Mouse (Mus musculus): ENCODE data around the gene Ifi205.
"Not testable (repeated sequence)": the region's sequence is repeated elsewhere in the genome, so short reads cannot be mapped to it uniquely, and the experiment has no call there.

The Ifi205 gene

GRCm38 (mm10) chr1:174031698-174032097 lies at the start of gene Ifi205:
TSS of gene Ifi205 (minus strand) at chr1:174031810.
- POLR2A ChIA-PET: no interaction called here
- CTCF ChIA-PET: no interaction called here

GRCm38 (mm10) chr1:174066305-174066704 lies 34.7 kb upstream of the Ifi205 start, which contains the start of gene Olfr430:
TSS of gene Olfr430 (plus strand) at chr1:174066605.
- ChIA-PET POLR2A (no interaction called here), CTCF (no interaction called here)

- CTCF ChIA-PET: no interaction called here
- POLR2A ChIA-PET: no interaction called here
These were observed 23.6 kb upstream of the Ifi205 start for GRCm38 (mm10) chr1:174055248-174055647.

- POLR2A ChIA-PET: no interaction called here
- CTCF ChIA-PET: no interaction called here
These were observed 21.4 kb upstream of the Ifi205 start for GRCm38 (mm10) chr1:174052981-174053380.

- CTCF ChIA-PET: no interaction called here
- POLR2A ChIA-PET: no interaction called here
These were observed 20.4 kb upstream of the Ifi205 start for GRCm38 (mm10) chr1:174051931-174052536.

GRCm38 (mm10) chr1:174051515-174051914 lies 19.9 kb upstream of the Ifi205 start:
- POLR2A ChIA-PET: no interaction called here
- CTCF ChIA-PET: no interaction called here

- ChIA-PET POLR2A (no interaction called here), CTCF (no interaction called here)
These were observed 18.9 kb upstream of the Ifi205 start for GRCm38 (mm10) chr1:174050532-174050931.

- CTCF ChIA-PET, POLR2A ChIA-PET: not testable (repeated sequence)
These were observed 17.7 kb upstream of the Ifi205 start for GRCm38 (mm10) chr1:174049357-174049756.

- CTCF ChIA-PET: no interaction called here
- POLR2A ChIA-PET: no interaction called here
These were observed 17.3 kb upstream of the Ifi205 start, which contains the start of gene Olfr432 for GRCm38 (mm10) chr1:174048893-174049292. TSS of gene Olfr432 (plus strand) at chr1:174049205.

- CTCF ChIA-PET, POLR2A ChIA-PET: not testable (repeated sequence)
These were observed 16.6 kb upstream of the Ifi205 start for GRCm38 (mm10) chr1:174048227-174048626.

- POLR2A ChIA-PET: no interaction called here
- CTCF ChIA-PET: no interaction called here
These were observed 12.8 kb upstream of the Ifi205 start for GRCm38 (mm10) chr1:174044431-174044830.

- CTCF ChIA-PET, POLR2A ChIA-PET: not testable (repeated sequence)
These were observed 10.7 kb upstream of the Ifi205 start for GRCm38 (mm10) chr1:174042091-174042884.

GRCm38 (mm10) chr1:174040523-174041177 lies 9.0 kb upstream of the Ifi205 start, which contains the start of gene Olfr433:
TSS of gene Olfr433 (plus strand) at chr1:174040705.
- ChIA-PET POLR2A (no interaction called here), CTCF (no interaction called here)

- ChIA-PET CTCF (no interaction called here), POLR2A (no interaction called here)
These were observed 6.9 kb upstream of the Ifi205 start for GRCm38 (mm10) chr1:174038480-174038879.

- ChIA-PET POLR2A (no interaction called here), CTCF (no interaction called here)
These were observed 4.2 kb upstream of the Ifi205 start for GRCm38 (mm10) chr1:174035841-174036240.

GRCm38 (mm10) chr1:174007050-174007449 lies 24.6 kb downstream of the Ifi205 start:
- POLR2A ChIA-PET, CTCF ChIA-PET: not testable (repeated sequence)

GRCm38 (mm10) chr1:174004352-174005109 lies 27.1 kb downstream of the Ifi205 start:
- POLR2A ChIA-PET, CTCF ChIA-PET: not testable (repeated sequence)

- CTCF ChIA-PET: no interaction called here
- POLR2A ChIA-PET: no interaction called here
These were observed 36.6 kb downstream of the Ifi205 start for GRCm38 (mm10) chr1:173995003-173995402.

GRCm38 (mm10) chr1:173982694-173983305 lies 48.8 kb downstream of the Ifi205 start, which contains the start of gene Ifi202b:
TSS of gene Ifi202b (minus strand) at chr1:173982744.
- POLR2A ChIA-PET, CTCF ChIA-PET: not testable (repeated sequence)

GRCm38 (mm10) chr1:173981038-173981437 lies 50.6 kb downstream of the Ifi205 start:
- CTCF ChIA-PET, POLR2A ChIA-PET: not testable (repeated sequence)

All from embryonic stem cell, embryonic (primary cell).